Mouse (Mus musculus) CD8-positive naive resting alpha-beta T cell, adult 57 days (primary cell): Measurements from ENCODE around the gene Gm42906. TPM values are rescaled to one million over a fixed set of nuclear protein-coding genes. Genes with fewer than 3 reads are reported as not detected.

Experiments
- total RNA-seq: library from RNA; stranded (reverse); gene quantifications from one replicate; pipeline ENCODE4 v1.2.4, GENCODE M21; 2023

Gene Gm42906
- not detected for total RNA-seq

GRCm38 (mm10) chr5:151428113-151428756, at the start of gene Gm42906:
TSS of gene Gm42906 (minus strand) at chr5:151428163.

GRCm38 (mm10) chr5:151233400-151234031, 194.4 kb downstream of the Gm42906 start, which contains the start of gene Stard13:
TSS of gene Stard13 (minus strand) at chr5:151233836.

Other genes starting within 250 kb of the Gm42906 start
- gene Stard13, start 194.3 kb downstream of the Gm42906 start, total RNA-seq = not detected
- not detected for gene Vmn2r18, start 177.9 kb upstream of the Gm42906 start, total RNA-seq
- gene Rfc3, start 223.1 kb upstream of the Gm42906 start, total RNA-seq = 24.5 TPM